23 mouse cellular contexts compared by ENCODE assay signal in genomic region chr4:100033944-100034343, GRCm38 (mm10).
"Had no signal": no experiment of that assay in that cellular context is flagged by ENCODE, and none has a peak within 500 bp of the region (broad histone marks: within the 10 kb centered on the region; RNA-seq: fewer than 3 reads in every experiment).

No protein-coding gene starts in this region.

- H3K9ac ChIP-seq: intestine, embryonic 15.5 days; limb, embryonic 12.5 days; limb, embryonic 15.5 days; liver, embryonic 15.5 days; midbrain, embryonic 12.5 days; midbrain, embryonic 15.5 days; neural tube, embryonic 12.5 days; neural tube, embryonic 15.5 days; stomach, embryonic 15.5 days had no signal

- DNase-seq: kidney, adult 18-20 months; kidney, adult 9 months; kidney, postnatal 14 days; kidney, postnatal 4 days; left cerebral cortex, postnatal 4 days; right cerebral cortex, adult 18-20 months; right cerebral cortex, postnatal 14 days; spleen, adult 18-20 months; thymus, adult 2 months; thymus, postnatal 14 days; thymus, postnatal 4 days had no signal

- H3K4me2 ChIP-seq: intestine, embryonic 15.5 days; limb, embryonic 12.5 days; limb, embryonic 15.5 days; liver, embryonic 11.5 days; liver, embryonic 15.5 days; midbrain, embryonic 12.5 days; midbrain, embryonic 15.5 days; neural tube, embryonic 12.5 days; neural tube, embryonic 15.5 days; stomach, embryonic 15.5 days had no signal

- H3K36me3 ChIP-seq: intestine, embryonic 15.5 days; limb, embryonic 12.5 days; limb, embryonic 15.5 days; liver, embryonic 15.5 days; midbrain, embryonic 12.5 days; midbrain, embryonic 15.5 days; neural tube, embryonic 12.5 days; neural tube, embryonic 15.5 days; stomach, embryonic 15.5 days had no signal

- H3K27ac ChIP-seq: intestine, embryonic 15.5 days; limb, embryonic 12.5 days; limb, embryonic 15.5 days; liver, embryonic 15.5 days; macrophage; midbrain, embryonic 12.5 days; midbrain, embryonic 15.5 days; neural tube, embryonic 12.5 days; neural tube, embryonic 15.5 days; stomach, embryonic 15.5 days had no signal

- H3K4me3 ChIP-seq: intestine, embryonic 15.5 days; limb, embryonic 12.5 days; limb, embryonic 15.5 days; liver, embryonic 15.5 days; midbrain, embryonic 12.5 days; midbrain, embryonic 15.5 days; neural tube, embryonic 12.5 days; neural tube, embryonic 15.5 days; stomach, embryonic 15.5 days had no signal

- H3K4me1 ChIP-seq: intestine, embryonic 15.5 days; liver, embryonic 15.5 days; midbrain, embryonic 15.5 days had no signal

- H3K9me3 ChIP-seq: intestine, embryonic 15.5 days; limb, embryonic 12.5 days; limb, embryonic 15.5 days; liver, embryonic 15.5 days; midbrain, embryonic 12.5 days; midbrain, embryonic 15.5 days; neural tube, embryonic 12.5 days; neural tube, embryonic 15.5 days; stomach, embryonic 15.5 days had no signal

- H3K27me3 ChIP-seq: intestine, embryonic 15.5 days; liver, embryonic 15.5 days; midbrain, embryonic 15.5 days; neural tube, embryonic 12.5 days; neural tube, embryonic 15.5 days; stomach, embryonic 15.5 days had no signal

- ATAC-seq: hindbrain, embryonic 16.5 days; intestine, embryonic 15.5 days; midbrain, embryonic 15.5 days had no signal
